Mouse (Mus musculus) adrenal gland, adult (tissue): ENCODE data around the gene Gm10153.
"Not testable (repeated sequence)": the region's sequence is repeated elsewhere in the genome, so short reads cannot be mapped to it uniquely, and the experiment has no call there.

Source experiments
- DNase-seq, 2 experiments: peaks; one replicate each; pipeline ENCODE4 v3.0.0; 2022 to 2023; ENCODE audit warnings: low spot score in 1 of 2; ENCODE audit not compliant: inconsistent age in 2 of 2

Gene Gm10153

GRCm38 (mm10) chr7:142190289-142190688, at the start of gene Gm10153:
Gene Gm10153 (minus strand): TSS chr7:142190389.
- no peak for DNase-seq

GRCm38 (mm10) chr7:142231540-142231939, 41.4 kb upstream of the Gm10153 start:
- DNase-seq: no peak

- DNase-seq: not testable (repeated sequence)
These were observed 39.7 kb upstream of the Gm10153 start, which contains the start of gene Krtap5-5 for GRCm38 (mm10) chr7:142229871-142230270. Gene Krtap5-5 (minus strand): TSS chr7:142229971.

DNA sequence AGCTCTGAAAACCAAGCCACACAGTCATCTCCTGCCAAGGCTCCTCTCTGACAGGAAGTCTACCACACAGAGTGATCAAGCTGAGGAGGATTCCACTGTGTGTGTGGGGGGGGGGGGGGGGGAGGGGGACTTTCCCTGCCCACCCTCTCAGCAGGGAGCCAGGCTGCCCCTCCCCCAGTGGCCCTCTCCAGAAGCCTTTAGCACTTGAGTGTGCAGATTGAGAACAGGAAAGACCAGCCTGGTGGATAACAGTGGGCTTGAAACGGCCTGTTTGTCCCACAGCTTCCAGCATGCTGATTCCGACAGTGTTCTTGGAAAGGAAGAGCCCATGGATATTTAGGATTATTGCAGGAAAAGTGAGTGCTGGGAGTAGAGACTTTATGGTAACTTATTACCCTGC, 34.3 kb upstream of the Gm10153 start:
- no peak for DNase-seq

GRCm38 (mm10) chr7:142212136-142212535, 21.9 kb upstream of the Gm10153 start:
- not testable (repeated sequence) for DNase-seq

DNA sequence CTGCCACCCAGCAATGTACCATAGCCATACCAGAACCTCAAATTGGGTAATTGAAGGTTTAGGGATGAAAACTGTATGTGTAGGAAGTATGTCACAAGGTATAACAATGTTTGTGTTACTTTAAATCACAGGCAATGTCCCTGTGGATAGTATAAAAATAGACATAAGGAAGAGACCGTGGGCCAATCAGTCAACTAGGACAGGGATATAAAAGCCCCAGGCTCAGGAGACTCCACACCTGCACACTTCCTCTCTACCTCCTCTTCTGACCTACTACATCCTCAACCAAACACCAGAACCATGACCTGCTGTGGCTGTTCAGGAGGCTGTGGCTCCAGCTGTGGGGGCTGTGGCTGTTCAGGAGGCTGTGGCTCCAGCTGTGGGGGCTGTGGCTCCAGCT, 21.4 kb upstream of the Gm10153 start, which contains the start of gene Gm7579:
Gene Gm7579, plus strand, starts transcription at position 301 of the 400 bp plus-strand sequence.
- DNase-seq: no peak

DNA sequence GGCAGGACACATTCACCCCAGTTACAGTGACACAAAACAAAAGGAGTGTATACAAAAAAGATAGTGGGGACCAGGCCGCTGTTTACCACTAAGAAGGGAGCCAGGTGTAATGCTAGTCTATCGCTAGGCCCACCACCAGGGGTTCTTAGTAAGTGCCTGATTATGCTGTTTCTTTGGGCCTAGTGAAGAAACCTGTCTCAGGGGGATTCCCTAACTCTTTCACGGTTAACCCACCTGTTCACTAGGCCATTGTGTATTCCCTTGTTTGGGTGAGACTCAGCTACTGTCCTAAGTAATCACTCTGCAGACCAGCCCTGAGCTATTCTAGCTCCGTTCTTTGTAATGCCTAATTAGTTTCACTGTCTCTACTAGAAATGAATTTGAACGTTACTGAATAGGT, 16.7 kb upstream of the Gm10153 start:
- DNase-seq: not testable (repeated sequence)

GRCm38 (mm10) chr7:142205488-142205887, 15.3 kb upstream of the Gm10153 start:
- DNase-seq: no peak

GRCm38 (mm10) chr7:142201064-142201463, 10.9 kb upstream of the Gm10153 start, which contains the start of gene Krtap5-3:
Gene Krtap5-3 (plus strand): TSS chr7:142201364.
- DNase-seq: no peak

GRCm38 (mm10) chr7:142198748-142199147, 8.6 kb upstream of the Gm10153 start:
- DNase-seq: no peak

DNA sequence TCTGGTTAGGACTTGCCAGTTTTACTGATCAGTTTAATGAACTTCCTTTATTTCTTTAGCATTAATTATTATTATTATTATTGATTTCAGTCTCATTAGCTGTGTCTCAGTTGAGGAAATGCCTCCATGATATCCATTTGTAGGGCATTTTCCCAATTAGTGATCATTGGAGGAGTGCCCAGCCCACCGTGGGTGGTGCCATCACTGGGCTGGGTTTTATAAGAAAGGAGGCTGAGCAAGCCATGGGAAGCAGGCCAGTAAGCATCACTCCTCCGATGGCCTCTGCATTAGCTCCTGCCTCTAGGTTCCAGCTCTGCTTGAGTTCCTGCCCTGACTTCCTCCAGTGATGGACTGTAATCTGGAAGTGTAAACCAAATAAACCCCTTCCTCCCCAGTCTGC, 2.0 kb downstream of the Gm10153 start:
- DNase-seq: no peak

- DNase-seq: no peak
These were observed 9.2 kb downstream of the Gm10153 start for GRCm38 (mm10) chr7:142181021-142181420.

DNA sequence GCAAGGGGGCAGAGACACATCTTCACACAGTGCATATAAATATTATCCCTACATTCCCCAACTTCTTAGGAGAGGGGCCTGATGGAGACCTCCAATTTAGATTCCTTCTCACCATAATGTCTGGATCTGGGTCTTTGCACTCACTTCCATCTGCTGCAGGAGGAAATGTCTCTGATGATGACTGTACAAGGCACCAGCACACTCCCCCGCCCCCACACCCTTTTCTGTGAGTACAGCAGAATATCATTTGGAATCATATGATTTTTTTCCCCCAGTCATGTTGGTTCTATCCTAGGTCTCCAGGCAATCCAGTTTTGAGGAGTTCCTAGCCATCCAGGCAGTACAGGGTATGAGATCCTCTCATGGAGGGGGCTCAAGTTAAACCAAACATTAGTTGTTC, 11.5 kb downstream of the Gm10153 start:
- DNase-seq: no peak

GRCm38 (mm10) chr7:142175905-142176304, 14.3 kb downstream of the Gm10153 start, which contains the start of gene Krtap5-2:
Gene Krtap5-2 (minus strand): TSS chr7:142176005.
- not testable (repeated sequence) for DNase-seq

DNA sequence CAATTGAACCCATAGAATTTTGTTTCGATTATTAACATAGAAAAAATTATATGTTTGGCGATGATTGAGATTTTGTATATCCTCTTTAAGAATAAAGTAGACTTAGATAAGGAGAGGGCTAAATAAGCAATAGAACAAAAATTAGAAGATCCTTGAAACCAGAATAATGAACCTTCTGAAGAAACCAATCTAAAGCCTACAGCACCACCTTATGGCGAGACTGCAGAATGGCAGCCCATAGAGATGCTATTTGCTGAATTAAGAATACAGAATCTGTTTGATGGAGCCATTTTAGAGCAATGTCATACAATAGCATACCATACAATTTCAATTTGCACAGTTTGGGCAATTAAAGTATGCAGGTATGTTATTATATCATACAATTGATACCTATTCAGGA, 20.4 kb downstream of the Gm10153 start:
- no peak for DNase-seq

DNA sequence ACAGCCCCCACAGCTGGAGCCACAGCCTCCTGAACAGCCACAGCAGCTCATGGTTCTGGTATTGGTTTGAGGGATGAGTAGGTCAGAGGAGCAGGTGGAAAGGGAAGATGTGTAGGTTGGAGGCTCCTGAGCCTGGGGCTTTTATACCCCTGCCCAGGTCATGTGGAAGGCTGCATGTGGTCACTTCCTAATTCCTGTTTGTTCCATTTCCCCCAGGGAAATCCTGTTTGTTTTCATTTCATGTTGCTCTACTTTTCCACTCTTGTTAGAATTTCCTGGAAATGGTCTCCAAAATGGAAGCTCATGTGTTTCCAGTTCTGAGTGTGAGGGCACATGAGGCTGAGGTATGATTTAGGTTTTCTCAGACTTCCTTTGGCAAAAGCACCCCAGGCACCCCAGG, 24.6 kb downstream of the Gm10153 start, which contains the start of gene Gm4553:
Gene Gm4553, minus strand, starts transcription at position 101 of the 400 bp plus-strand sequence.
- DNase-seq: not testable (repeated sequence)

DNA sequence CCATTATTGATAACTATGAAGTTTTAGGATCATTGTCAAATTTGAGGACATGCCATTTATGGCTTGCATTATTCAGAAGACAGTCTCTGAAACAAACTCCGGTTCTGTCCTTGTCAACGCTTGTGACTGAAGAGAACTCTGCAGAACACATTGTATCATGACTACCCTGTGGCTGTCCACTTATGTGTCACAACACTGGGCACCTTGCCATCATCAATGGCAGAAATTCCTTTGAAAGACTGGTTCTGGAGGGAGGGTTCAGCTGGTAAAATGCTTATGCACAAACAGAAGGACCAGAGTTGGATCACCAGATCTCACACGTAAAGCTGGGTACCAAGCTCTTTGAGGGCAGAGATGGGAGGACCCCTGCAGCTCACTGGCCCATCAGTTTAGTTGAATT, 30.8 kb downstream of the Gm10153 start:
- DNase-seq: peak; percentile 27 to 32

DNA sequence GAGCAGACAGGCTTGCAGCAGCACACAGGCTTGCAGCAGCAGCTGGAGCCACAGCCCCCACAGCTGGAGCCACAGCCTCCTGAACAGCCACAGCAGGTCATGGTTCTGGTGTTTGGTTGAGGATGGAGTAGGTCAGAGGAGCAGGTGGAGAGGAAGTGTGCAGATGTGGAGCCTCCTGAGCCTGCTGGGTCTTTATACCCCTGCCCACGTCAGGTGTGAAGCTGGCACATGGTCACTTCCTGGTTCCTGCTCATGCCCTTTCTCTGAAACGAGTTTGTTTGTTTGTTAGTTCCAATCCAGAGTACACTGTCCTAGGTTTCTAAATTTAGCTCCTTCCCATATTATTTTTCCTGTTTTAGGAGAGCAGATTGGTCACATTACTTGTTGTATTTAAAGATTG, 33.2 kb downstream of the Gm10153 start, which contains the start of gene Gm29735:
Gene Gm29735, minus strand, starts transcription at position 101 of the 400 bp plus-strand sequence.
- DNase-seq: not testable (repeated sequence)

DNA sequence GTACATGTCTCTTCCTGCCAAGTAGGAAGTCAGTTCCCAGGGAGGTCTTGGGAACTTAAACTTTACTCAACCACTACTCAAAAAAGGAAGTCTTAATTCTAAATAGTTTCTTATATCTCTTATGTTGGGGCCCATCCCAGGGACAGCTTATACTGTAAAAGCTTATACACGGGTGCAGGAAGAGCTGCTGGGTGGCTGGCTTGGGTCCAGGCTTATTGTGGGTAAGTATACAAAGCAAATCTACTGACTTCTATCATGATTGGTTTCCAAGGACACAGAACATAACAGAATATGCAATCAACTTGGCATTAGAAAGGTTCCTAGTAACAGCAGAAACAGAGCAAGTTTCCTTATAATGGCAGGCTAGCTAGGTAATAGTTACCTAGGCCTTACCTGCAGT, 34.9 kb downstream of the Gm10153 start:
- DNase-seq: no peak

DNA sequence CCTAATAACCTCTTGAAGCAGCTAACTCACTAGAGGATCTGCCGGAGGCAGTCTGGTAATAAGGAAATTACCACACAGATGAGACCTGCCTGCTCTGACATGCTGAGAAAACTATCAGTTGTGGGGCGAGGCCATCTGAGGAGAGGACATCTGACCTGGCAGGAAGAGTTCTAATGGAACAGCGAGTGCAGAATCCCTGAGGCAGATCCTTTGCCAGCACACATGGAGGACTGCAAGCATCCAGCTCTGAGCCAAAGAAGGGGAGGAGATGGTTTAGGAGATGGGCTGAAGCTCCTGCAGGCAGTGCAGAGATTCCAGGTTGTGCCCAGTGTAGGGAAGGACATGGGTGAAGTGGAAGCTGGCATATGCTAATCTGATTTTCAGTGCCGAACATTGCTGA, 38.0 kb downstream of the Gm10153 start:
- no peak for DNase-seq

DNA sequence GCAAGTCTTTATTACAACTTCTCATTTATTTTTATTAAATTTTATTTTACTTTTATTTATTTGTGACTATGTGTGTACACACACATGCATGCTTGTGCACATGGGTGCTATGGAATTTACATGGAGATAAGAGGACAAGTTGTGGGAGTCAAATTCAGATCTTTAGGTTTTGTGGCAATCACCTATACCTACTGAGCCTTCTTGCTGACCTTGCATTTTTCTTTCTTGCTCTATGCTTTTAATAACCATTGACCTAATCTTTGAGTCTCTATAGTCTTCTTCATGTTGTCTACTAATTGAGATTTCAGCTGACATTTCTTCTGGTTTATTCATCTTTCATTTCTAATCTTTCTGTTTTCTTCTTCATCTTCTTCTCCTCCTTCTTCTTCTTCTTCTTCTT, 41.6 kb downstream of the Gm10153 start:
- no peak for DNase-seq

- peak; percentile 22 to 81 for DNase-seq
These were observed 44.2 kb downstream of the Gm10153 start for GRCm38 (mm10) chr7:142146033-142146432.

GRCm38 (mm10) chr7:142145413-142145940, 44.7 kb downstream of the Gm10153 start:
- no peak for DNase-seq
